10 mouse cellular contexts compared by ENCODE assay signal in the genomic region with DNA sequence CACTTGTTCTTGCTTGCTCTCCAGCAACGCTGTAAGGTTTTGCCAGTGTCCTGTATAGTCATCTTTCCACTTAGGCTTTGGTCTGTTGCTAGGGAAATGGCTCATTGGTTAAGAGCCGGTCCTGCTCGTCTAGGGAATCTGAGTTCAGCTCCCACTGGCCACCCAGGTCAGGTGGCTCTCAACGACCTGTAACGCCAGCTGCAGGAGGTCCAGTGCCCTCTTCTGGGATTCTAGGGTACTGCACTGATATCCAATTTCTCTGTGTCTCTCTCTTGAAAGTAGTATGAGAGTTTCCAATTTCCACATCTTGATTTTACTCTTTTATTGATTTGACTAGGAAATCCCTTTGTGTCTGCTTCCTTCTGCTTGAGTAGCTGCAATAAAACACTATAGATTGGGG. TPM values are rescaled to one million over a fixed set of nuclear protein-coding genes. Genes with fewer than 3 reads are reported as not detected.
A peak's percentile ranks its signal among the peaks of the same experiment; 100 is the strongest.
DNase-seq lines count a peak whose midpoint lies in the region; ATAC-seq and TF ChIP-seq lines count a peak whose summit lies in the region.
"Had no signal": no experiment of that assay in that cellular context is flagged by ENCODE, and none has a peak within 500 bp of the region (broad histone marks: within the 10 kb centered on the region; RNA-seq: fewer than 3 reads in every experiment).

No protein-coding gene starts in this region.

- no peak overlapping the region for H3K9ac ChIP-seq in intestine, postnatal 0 days (ENCODE audit: low read depth, low read length)
- H3K9ac ChIP-seq in intestine, embryonic 16.5 days (ENCODE audit: low read depth, low read length), result no peak overlapping the region
- H3K9ac ChIP-seq in ES-E14 (ENCODE audit: insufficient read depth, low read depth, low read length, poor library complexity, severe bottlenecking), result no peak overlapping the region
- H3K9ac ChIP-seq in midbrain, postnatal 0 days (replicated peaks; ENCODE audit: low read length, poor library complexity, severe bottlenecking), result no peak overlapping the region
- H3K9ac ChIP-seq: embryonic facial prominence, embryonic 13.5 days; limb, embryonic 13.5 days had no signal

- TF ChIP-seq CTCF in intestine, postnatal 0 days (IDR thresholded peaks at IDR 0.05; ENCODE audit: low read depth), result peak; percentile 68
- TF ChIP-seq CTCF in midbrain, postnatal 0 days (IDR thresholded peaks at IDR 0.05), result peak; percentile 51

- 33% methylated on average over 5 of the region's 5 CpGs for WGBS in intestine, postnatal 0 days
- 32% methylated on average over 5 of the region's 5 CpGs for WGBS in intestine, embryonic 16.5 days
- 26% methylated on average over 5 of the region's 5 CpGs for WGBS in midbrain, postnatal 0 days

- in situ Hi-C loops in ES-E14 (cut with MboI; ENCODE audit: low sequenced_read_pairs in 2 of 2, unreplicated experiment in 2 of 2), result loop anchor here in 1 of 2 experiments (10.0 kb wide), 1 partner anchor 70 kb away; no protein-coding TSS in a partner anchor

- DNase-seq in 3134 (ENCODE audit: extremely low read depth, insufficient read length, low spot score) (peak; percentile 5), ES-E14 (ENCODE audit: low read depth, low spot score) (peak; percentile 37)
- DNase-seq in cerebellum, postnatal 10 days, result peak; percentile 62 to 67
- no peak for DNase-seq in midbrain, postnatal 0 days (ENCODE audit: low spot score)
- DNase-seq in gastrocnemius, postnatal 10 days, result no peak

- H3K27ac ChIP-seq in intestine, postnatal 0 days (ENCODE audit: low read depth, low read length), result no peak overlapping the region
- no peak overlapping the region for H3K27ac ChIP-seq in intestine, embryonic 16.5 days (ENCODE audit: low read length)
- no peak overlapping the region for H3K27ac ChIP-seq in ES-E14 (ENCODE audit: insufficient read depth, low read depth, low read length, poor library complexity, severe bottlenecking)
- H3K27ac ChIP-seq in midbrain, postnatal 0 days (ENCODE audit: low read depth, low read length), result no peak overlapping the region
- H3K27ac ChIP-seq: embryonic facial prominence, embryonic 13.5 days; limb, embryonic 13.5 days had no signal

- H3K27me3 ChIP-seq in intestine, postnatal 0 days (replicated peaks; ENCODE audit: control insufficient read depth, insufficient read depth, low read length), result no peaks in the 10 kb centered on the region
- no peaks in the 10 kb centered on the region for H3K27me3 ChIP-seq in intestine, embryonic 16.5 days (replicated peaks; ENCODE audit: control insufficient read depth, insufficient read depth, low read length)
- H3K27me3 ChIP-seq in midbrain, postnatal 0 days (ENCODE audit: insufficient read depth, low read length), result no peaks in the 10 kb centered on the region
- H3K27me3 ChIP-seq: embryonic facial prominence, embryonic 13.5 days; limb, embryonic 13.5 days had no signal

- no peak overlapping the region for H3K4me2 ChIP-seq in intestine, postnatal 0 days (replicated peaks; ENCODE audit: low read depth)
- H3K4me2 ChIP-seq in intestine, embryonic 16.5 days (ENCODE audit: low read depth, low read length), result no peak overlapping the region
- no peak overlapping the region for H3K4me2 ChIP-seq in midbrain, postnatal 0 days (ENCODE audit: low read depth, low read length, poor library complexity, severe bottlenecking)
- H3K4me2 ChIP-seq: embryonic facial prominence, embryonic 13.5 days; limb, embryonic 13.5 days had no signal

- no peak overlapping the region for H3K4me3 ChIP-seq in intestine, postnatal 0 days (ENCODE audit: low read depth, low read length)
- H3K4me3 ChIP-seq in intestine, embryonic 16.5 days (ENCODE audit: low read length), result no peak overlapping the region
- no peak overlapping the region for H3K4me3 ChIP-seq in ES-E14 (ENCODE audit: insufficient read depth in 1 of 2, low read depth in 1 of 2, low read length in 2 of 2, poor library complexity in 1 of 2, severe bottlenecking in 1 of 2)
- H3K4me3 ChIP-seq in midbrain, postnatal 0 days (ENCODE audit: low read depth, low read length), result no peak overlapping the region
- H3K4me3 ChIP-seq: embryonic facial prominence, embryonic 13.5 days; limb, embryonic 13.5 days had no signal

- H3K9me3 ChIP-seq in intestine, postnatal 0 days (ENCODE audit: control insufficient read depth), result no peaks in the 10 kb centered on the region
- H3K9me3 ChIP-seq in intestine, embryonic 16.5 days (ENCODE audit: control insufficient read depth, low read length), result no peaks in the 10 kb centered on the region
- no peaks in the 10 kb centered on the region for H3K9me3 ChIP-seq in ES-E14 (ENCODE audit: control insufficient read depth, insufficient read depth, low read depth, low read length)
- no peaks in the 10 kb centered on the region for H3K9me3 ChIP-seq in midbrain, postnatal 0 days (ENCODE audit: low read length)
- H3K9me3 ChIP-seq: embryonic facial prominence, embryonic 13.5 days; limb, embryonic 13.5 days had no signal

- no peaks in the 10 kb centered on the region for H3K4me1 ChIP-seq in intestine, postnatal 0 days (replicated peaks; ENCODE audit: control insufficient read depth, insufficient read depth, low read length)
- no peaks in the 10 kb centered on the region for H3K4me1 ChIP-seq in intestine, embryonic 16.5 days (ENCODE audit: control insufficient read depth, insufficient read depth, low read length)
- H3K4me1 ChIP-seq in ES-E14 (ENCODE audit: control insufficient read depth in 2 of 2, insufficient read depth in 2 of 2, low read length in 2 of 2, poor library complexity in 1 of 2), result no peaks in the 10 kb centered on the region
- H3K4me1 ChIP-seq in midbrain, postnatal 0 days (ENCODE audit: insufficient read depth, low read length), result no peaks in the 10 kb centered on the region
- H3K4me1 ChIP-seq: embryonic facial prominence, embryonic 13.5 days; limb, embryonic 13.5 days had no signal

- H3K36me3 ChIP-seq in intestine, postnatal 0 days (ENCODE audit: control insufficient read depth, insufficient read depth), result no peaks in the 10 kb centered on the region
- no peaks in the 10 kb centered on the region for H3K36me3 ChIP-seq in intestine, embryonic 16.5 days (ENCODE audit: control insufficient read depth, insufficient read depth, low read length)
- no peaks in the 10 kb centered on the region for H3K36me3 ChIP-seq in ES-E14 (ENCODE audit: control insufficient read depth, insufficient read depth, low read length, poor library complexity, severe bottlenecking)
- H3K36me3 ChIP-seq in midbrain, postnatal 0 days (ENCODE audit: insufficient read depth, low read length), result no peaks in the 10 kb centered on the region
- H3K36me3 ChIP-seq: embryonic facial prominence, embryonic 13.5 days; limb, embryonic 13.5 days had no signal

- no peak for ATAC-seq in intestine, postnatal 0 days
- ATAC-seq in intestine, embryonic 16.5 days, result no peak
- no peak for ATAC-seq in midbrain, postnatal 0 days (ENCODE audit: low FRiP score)
- no peak for ATAC-seq in granulocyte monocyte progenitor cell, adult 5-6 weeks (replicated peaks; ENCODE audit: poor library complexity, severe bottlenecking)

TF ChIP-seq in ES-E14, 5 proteins besides CTCF, POLR2A, EP300 and RAD21:
- TF ChIP-seq HCFC1 (IDR thresholded peaks at IDR 0.05; ENCODE audit: borderline replicate concordance, insufficient read depth, low read length), result no peak
- TF ChIP-seq CHD2 (IDR thresholded peaks at IDR 0.05; ENCODE audit: low read depth, low read length), result no peak
- no peak for TF ChIP-seq MAFK (IDR thresholded peaks at IDR 0.05; ENCODE audit: insufficient read depth, low read depth, low read length)
- TF ChIP-seq ZC3H11A (IDR thresholded peaks at IDR 0.05; ENCODE audit: borderline replicate concordance, low read depth, low read length), result no peak
- no peak for TF ChIP-seq ZNF384 (IDR thresholded peaks at IDR 0.05; ENCODE audit: low read depth, low read length)

RNA-seq across cellular contexts. Expression of a gene that starts 4.3 kb away (rescaled TPM):
- not detected in 2 replicates for polyA plus RNA-seq in intestine, postnatal 0 days (2015; fragmentation: Nextera tagmentation; extraction: Ambion mirVana)
- not detected in 2 replicates for polyA plus RNA-seq in intestine, embryonic 16.5 days (2015; fragmentation: Nextera tagmentation; extraction: Ambion mirVana)
- total RNA-seq in ES-E14 (2012; rRNA removed), result not detected in 2 replicates
- 0.33 TPM in 1 of 2 replicates, not detected in the other for total RNA-seq in midbrain, postnatal 0 days (2014; rRNA removed)
- 0.57 and 0.63 TPM in 2 replicates for polyA plus RNA-seq in midbrain, postnatal 0 days (2015; fragmentation: Nextera tagmentation; extraction: Ambion mirVana)
- total RNA-seq in granulocyte monocyte progenitor cell, adult 5-6 weeks (2014; fragmentation: Nextera tagmentation), result not detected in 2 replicates
- not detected in 2 replicates for total RNA-seq in granulocyte monocyte progenitor cell, adult 5-6 weeks (2017)
- total RNA-seq in gastrocnemius, postnatal 10 days (2021), result not detected
- polyA plus RNA-seq: embryonic facial prominence, embryonic 13.5 days; limb, embryonic 13.5 days had no signal

RNA-seq across cellular contexts. Expression of a gene that starts 36.7 kb away (rescaled TPM):
- 0.93 and 1.4 TPM in 2 replicates for polyA plus RNA-seq in intestine, postnatal 0 days (2015; fragmentation: Nextera tagmentation; extraction: Ambion mirVana)
- 1.8 and 2.5 TPM in 2 replicates for polyA plus RNA-seq in intestine, embryonic 16.5 days (2015; fragmentation: Nextera tagmentation; extraction: Ambion mirVana)
- 5.1 and 8.9 TPM in 2 replicates for total RNA-seq in ES-E14 (2012; rRNA removed)
- 85.2 and 88.5 TPM in 2 replicates for total RNA-seq in midbrain, postnatal 0 days (2014; rRNA removed)
- 66.4 and 68.9 TPM in 2 replicates for polyA plus RNA-seq in midbrain, postnatal 0 days (2015; fragmentation: Nextera tagmentation; extraction: Ambion mirVana)
- 0.30 TPM in 1 of 2 replicates, not detected in the other for total RNA-seq in granulocyte monocyte progenitor cell, adult 5-6 weeks (2014; fragmentation: Nextera tagmentation)
- total RNA-seq in granulocyte monocyte progenitor cell, adult 5-6 weeks (2017), result 0.05 and 0.39 TPM in 2 replicates
- total RNA-seq in gastrocnemius, postnatal 10 days (2021), result 1 to 10 TPM; 1.3 TPM

RNA-seq across cellular contexts. Expression of a gene that starts 50.7 kb away (rescaled TPM):
- polyA plus RNA-seq in intestine, postnatal 0 days (2015; fragmentation: Nextera tagmentation; extraction: Ambion mirVana), result 125 and 126 TPM in 2 replicates
- 147 and 155 TPM in 2 replicates for polyA plus RNA-seq in intestine, embryonic 16.5 days (2015; fragmentation: Nextera tagmentation; extraction: Ambion mirVana)
- 48.8 and 80.9 TPM in 2 replicates for total RNA-seq in ES-E14 (2012; rRNA removed)
- 34.1 and 45.0 TPM in 2 replicates for total RNA-seq in midbrain, postnatal 0 days (2014; rRNA removed)
- 144 and 146 TPM in 2 replicates for polyA plus RNA-seq in midbrain, postnatal 0 days (2015; fragmentation: Nextera tagmentation; extraction: Ambion mirVana)
- 71.6 and 80.5 TPM in 2 replicates for total RNA-seq in granulocyte monocyte progenitor cell, adult 5-6 weeks (2014; fragmentation: Nextera tagmentation)
- 44.2 and 73.6 TPM in 2 replicates for total RNA-seq in granulocyte monocyte progenitor cell, adult 5-6 weeks (2017)
- total RNA-seq in gastrocnemius, postnatal 10 days (2021), result 10 to 100 TPM; 88.6 to 89.5 TPM

Comparison
In these comparisons a context has a peak if more than half of its experiments do, and no peak if none do; other contexts are left out.
1. DNase-seq: peak in 3134 (single experiment), ES-E14 (single experiment) and cerebellum, postnatal 10 days (2 of 2); none in midbrain, postnatal 0 days (single experiment) and gastrocnemius, postnatal 10 days (single experiment).